Mouse (Mus musculus): Measurements from ENCODE around the gene Olfr1043. TPM values are rescaled to one million over a fixed set of nuclear protein-coding genes. Genes with fewer than 3 reads are reported as not detected.
"Not testable (repeated sequence)": the region's sequence is repeated elsewhere in the genome, so short reads cannot be mapped to it uniquely, and the experiment has no call there.

The Olfr1043 gene
- polyA plus RNA-seq (2012; ENCODE audit: insufficient read depth, insufficient read length, low replicate concordance, missing spikeins), result not detected in 2 replicates

DNA sequence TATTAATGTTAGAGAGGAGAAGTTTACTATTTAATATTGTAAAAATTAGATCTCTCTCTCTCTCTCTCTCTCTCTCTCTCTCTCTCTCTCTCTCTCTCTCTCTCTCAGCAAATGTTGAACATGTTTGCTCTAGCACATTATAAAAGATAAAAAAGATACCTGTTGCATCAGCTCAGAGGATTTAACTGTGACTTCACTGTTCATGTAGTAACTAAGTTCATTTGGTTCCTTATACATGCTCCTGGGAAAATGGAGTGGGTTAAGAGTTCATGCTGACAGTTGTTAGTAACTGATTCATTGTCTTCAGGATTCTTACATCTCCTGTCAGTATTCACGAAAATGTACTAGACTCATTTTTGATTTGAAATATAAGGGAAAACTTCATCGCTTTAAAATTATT is at the start of gene Olfr1043:
Gene Olfr1043 (minus strand): TSS at position 101 of the 400 bp plus-strand sequence.
- H3K4me1 ChIP-seq (ENCODE audit: control insufficient read depth, insufficient read depth, low read length), result no peaks in the 10 kb centered on the region
- no peak within 1 kb of the TSS for H3K4me3 ChIP-seq (ENCODE audit: insufficient read depth, low read depth, low read length)
- no peak for TF ChIP-seq POLR2A (IDR thresholded peaks at IDR 0.05; ENCODE audit: insufficient read depth, low read depth, low read length)
- no peak for TF ChIP-seq CTCF (IDR thresholded peaks at IDR 0.05; ENCODE audit: insufficient read depth, low read depth, low read length)
- no peak within 1 kb of the TSS for H3K27ac ChIP-seq (ENCODE audit: insufficient read depth, low read depth, low read length)
- WGBS, result 84% methylated on average over 2 of the region's 2 CpGs

- TF ChIP-seq CTCF (IDR thresholded peaks at IDR 0.05; ENCODE audit: insufficient read depth, low read depth, low read length), result no peak
- TF ChIP-seq POLR2A (IDR thresholded peaks at IDR 0.05; ENCODE audit: insufficient read depth, low read depth, low read length), result no peak
- no peak within 1 kb of the TSS for H3K27ac ChIP-seq (ENCODE audit: insufficient read depth, low read depth, low read length)
Observed at GRCm38 (mm10) chr2:86202909-86203308, 35.6 kb upstream of the Olfr1043 start, which contains the start of gene Olfr1045. Gene Olfr1045, minus strand, starts transcription at chr2:86203009.

DNA sequence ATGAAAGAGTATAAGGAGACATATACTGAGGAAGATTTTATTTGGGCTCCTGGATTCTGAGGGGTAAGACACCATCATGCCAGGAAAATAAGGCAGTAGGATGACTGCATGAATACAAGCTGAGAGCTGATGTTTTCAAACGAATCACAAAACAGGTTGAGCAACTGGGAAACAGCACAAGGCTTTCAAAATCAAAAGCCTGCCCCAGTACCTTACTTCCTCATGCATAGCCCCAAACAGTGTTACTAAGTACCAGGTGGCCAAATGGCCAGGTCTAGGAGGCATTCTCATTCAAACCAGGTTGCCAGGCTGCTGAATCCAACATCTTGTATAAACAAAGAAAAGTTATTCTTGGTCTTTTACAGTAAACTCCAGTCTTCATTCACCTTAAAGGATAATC is 28.5 kb upstream of the Olfr1043 start:
- WGBS, result 51% methylated on average over 1 of the region's 1 CpGs
- H3K27ac ChIP-seq (ENCODE audit: insufficient read depth, low read depth, low read length), result no peak overlapping the region
- H3K4me1 ChIP-seq (ENCODE audit: control insufficient read depth, insufficient read depth, low read length), result no peaks in the 10 kb centered on the region
- TF ChIP-seq CTCF (IDR thresholded peaks at IDR 0.05; ENCODE audit: insufficient read depth, low read depth, low read length), result no peak
- TF ChIP-seq POLR2A (IDR thresholded peaks at IDR 0.05; ENCODE audit: insufficient read depth, low read depth, low read length), result no peak
- no peak overlapping the region for H3K4me3 ChIP-seq (ENCODE audit: insufficient read depth, low read depth, low read length)

More at GRCm38 (mm10) chr2:86202909-86203308, 35.6 kb upstream of the Olfr1043 start, which contains the start of gene Olfr1045:
- Histone ChIP-seq H3K4me3 (ENCODE audit: insufficient read depth, low read depth, low read length) (no peak within 1 kb of the TSS), H3K4me1 (ENCODE audit: control insufficient read depth, insufficient read depth, low read length) (no peaks in the 10 kb centered on the region)

DNA sequence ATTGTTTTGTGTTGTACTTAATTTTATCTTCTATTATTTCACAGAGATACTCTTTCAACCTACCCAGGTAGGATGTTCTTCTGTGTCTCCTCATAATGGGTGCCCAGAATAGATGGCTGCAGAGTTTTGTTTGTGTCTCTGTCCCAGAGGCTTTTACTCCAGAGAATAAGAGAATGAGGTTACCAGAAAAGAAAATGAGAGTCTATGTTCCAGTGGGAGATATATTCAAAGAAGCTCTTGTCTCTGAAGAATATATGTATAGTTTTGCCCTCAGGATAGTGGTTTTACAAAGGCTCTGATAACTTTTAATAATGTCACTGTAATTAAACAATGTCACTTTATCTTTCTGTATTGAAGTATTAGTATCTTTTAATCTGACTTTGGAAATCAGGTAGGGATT is 18.3 kb upstream of the Olfr1043 start, which contains the start of gene Olfr52:
Gene Olfr52 (minus strand): TSS at position 101 of the 400 bp plus-strand sequence.
- Histone ChIP-seq H3K4me3 (ENCODE audit: insufficient read depth, low read depth, low read length) (no peak within 1 kb of the TSS), H3K27ac (ENCODE audit: insufficient read depth, low read depth, low read length) (no peak within 1 kb of the TSS), H3K4me1 (ENCODE audit: control insufficient read depth, insufficient read depth, low read length) (no peaks in the 10 kb centered on the region)
- TF ChIP-seq CTCF (IDR thresholded peaks at IDR 0.05; ENCODE audit: insufficient read depth, low read depth, low read length), result no peak
- no peak for TF ChIP-seq POLR2A (IDR thresholded peaks at IDR 0.05; ENCODE audit: insufficient read depth, low read depth, low read length)

DNA sequence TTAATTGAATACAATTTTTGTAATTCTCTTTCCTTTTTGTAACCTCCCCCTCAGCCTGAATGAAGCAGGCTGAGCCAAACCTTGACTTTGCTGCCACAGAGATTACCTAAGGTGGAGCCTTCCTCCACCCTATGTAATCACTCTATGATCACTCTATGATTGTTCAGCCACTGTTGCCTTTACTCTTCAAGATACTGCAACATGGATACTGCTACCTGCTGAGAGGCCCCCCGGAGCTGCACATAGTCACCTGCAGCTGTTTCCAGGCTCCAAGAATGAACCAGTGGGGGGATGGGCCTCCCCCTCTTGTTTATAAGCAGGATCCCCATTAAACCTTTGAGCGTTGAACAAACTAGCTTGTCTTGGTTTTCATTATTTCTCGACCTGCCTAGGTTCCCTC is 12.6 kb upstream of the Olfr1043 start:
- Histone ChIP-seq H3K4me1 (ENCODE audit: control insufficient read depth, insufficient read depth, low read length) (no peaks in the 10 kb centered on the region), H3K27ac (ENCODE audit: insufficient read depth, low read depth, low read length) (no peak overlapping the region), H3K4me3 (ENCODE audit: insufficient read depth, low read depth, low read length) (no peak overlapping the region)
- 70% methylated on average over 3 of the region's 3 CpGs for WGBS
- TF ChIP-seq POLR2A (IDR thresholded peaks at IDR 0.05; ENCODE audit: insufficient read depth, low read depth, low read length) (no peak), CTCF (IDR thresholded peaks at IDR 0.05; ENCODE audit: insufficient read depth, low read depth, low read length) (no peak)

DNA sequence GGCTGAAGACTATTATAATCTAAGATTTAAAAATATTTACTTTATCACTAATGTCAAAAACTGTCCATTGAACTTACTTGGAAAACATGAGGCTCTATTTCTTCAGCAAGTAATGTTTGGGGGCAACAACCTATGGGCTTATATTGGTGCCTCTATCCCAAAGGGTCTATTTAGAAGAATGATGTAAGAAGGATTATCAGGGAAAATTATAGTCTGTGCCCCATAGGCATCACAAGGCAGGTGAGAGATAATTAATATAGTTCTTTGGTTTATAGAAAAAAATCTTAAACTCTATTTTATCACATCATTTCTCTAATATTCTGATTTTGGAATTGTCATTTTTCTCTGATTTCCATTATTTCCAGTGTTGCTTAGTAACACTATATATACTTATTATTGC is 10.4 kb upstream of the Olfr1043 start, which contains the start of gene Olfr1044:
Gene Olfr1044 (minus strand): TSS at position 101 of the 400 bp plus-strand sequence.
- no peak for TF ChIP-seq POLR2A (IDR thresholded peaks at IDR 0.05; ENCODE audit: insufficient read depth, low read depth, low read length)
- TF ChIP-seq CTCF (IDR thresholded peaks at IDR 0.05; ENCODE audit: insufficient read depth, low read depth, low read length), result no peak
- H3K27ac ChIP-seq (ENCODE audit: insufficient read depth, low read depth, low read length), result no peak within 1 kb of the TSS
- no peak within 1 kb of the TSS for H3K4me3 ChIP-seq (ENCODE audit: insufficient read depth, low read depth, low read length)
- no peaks in the 10 kb centered on the region for H3K4me1 ChIP-seq (ENCODE audit: control insufficient read depth, insufficient read depth, low read length)

DNA sequence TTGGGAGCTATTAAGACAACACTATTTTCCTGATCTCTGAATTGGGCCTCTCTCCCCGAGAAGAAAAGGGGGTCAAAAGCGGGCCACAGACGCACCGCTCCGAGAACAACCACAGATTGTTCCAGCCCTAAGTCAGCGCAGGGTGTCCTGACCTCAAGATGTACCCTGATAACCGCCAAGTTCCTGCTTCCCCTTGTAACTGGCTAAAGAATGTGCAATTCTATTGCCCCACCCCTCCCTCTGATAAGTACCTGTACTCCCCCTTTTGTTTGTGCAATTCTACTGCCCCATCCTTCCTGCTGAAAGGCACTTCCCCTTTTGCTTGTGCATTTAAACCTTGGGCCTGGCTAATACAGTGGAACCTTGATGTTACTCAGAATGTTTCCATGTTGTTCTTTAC is 8.1 kb upstream of the Olfr1043 start:
- H3K4me1 ChIP-seq (ENCODE audit: control insufficient read depth, insufficient read depth, low read length); H3K27ac ChIP-seq (ENCODE audit: insufficient read depth, low read depth, low read length); H3K4me3 ChIP-seq (ENCODE audit: insufficient read depth, low read depth, low read length): not testable (repeated sequence)
- WGBS, result 89% methylated on average over 7 of the region's 7 CpGs

GRCm38 (mm10) chr2:86161738-86162137 is 5.6 kb downstream of the Olfr1043 start, which contains the start of gene Olfr1042:
Gene Olfr1042, minus strand, starts transcription at chr2:86161838.
- TF ChIP-seq CTCF (IDR thresholded peaks at IDR 0.05; ENCODE audit: insufficient read depth, low read depth, low read length) (no peak), POLR2A (IDR thresholded peaks at IDR 0.05; ENCODE audit: insufficient read depth, low read depth, low read length) (no peak)
- H3K4me1 ChIP-seq (ENCODE audit: control insufficient read depth, insufficient read depth, low read length), result no peaks in the 10 kb centered on the region
- H3K4me3 ChIP-seq (ENCODE audit: insufficient read depth, low read depth, low read length), result no peak within 1 kb of the TSS
- 88% methylated on average over 2 of the region's 2 CpGs for WGBS
- no peak within 1 kb of the TSS for H3K27ac ChIP-seq (ENCODE audit: insufficient read depth, low read depth, low read length)

GRCm38 (mm10) chr2:86146632-86147031 is 20.7 kb downstream of the Olfr1043 start, which contains the start of gene Olfr1040:
Gene Olfr1040, minus strand, starts transcription at chr2:86146732.
- no peak for TF ChIP-seq POLR2A (IDR thresholded peaks at IDR 0.05; ENCODE audit: insufficient read depth, low read depth, low read length)
- 95% methylated on average over 1 of the region's 1 CpGs for WGBS
- Histone ChIP-seq H3K27ac (ENCODE audit: insufficient read depth, low read depth, low read length) (no peak within 1 kb of the TSS), H3K4me3 (ENCODE audit: insufficient read depth, low read depth, low read length) (no peak within 1 kb of the TSS), H3K4me1 (ENCODE audit: control insufficient read depth, insufficient read depth, low read length) (no peaks in the 10 kb centered on the region)

GRCm38 (mm10) chr2:86135828-86136227 is 31.5 kb downstream of the Olfr1043 start, which contains the start of gene Olfr1039:
Gene Olfr1039, minus strand, starts transcription at chr2:86135928.
- no peaks in the 10 kb centered on the region for H3K4me1 ChIP-seq (ENCODE audit: control insufficient read depth, insufficient read depth, low read length)
- 98% methylated on average over 1 of the region's 1 CpGs for WGBS
- no peak within 1 kb of the TSS for H3K27ac ChIP-seq (ENCODE audit: insufficient read depth, low read depth, low read length)
- H3K4me3 ChIP-seq (ENCODE audit: insufficient read depth, low read depth, low read length), result no peak within 1 kb of the TSS
- TF ChIP-seq POLR2A (IDR thresholded peaks at IDR 0.05; ENCODE audit: insufficient read depth, low read depth, low read length) (no peak), CTCF (IDR thresholded peaks at IDR 0.05; ENCODE audit: insufficient read depth, low read depth, low read length) (no peak)

Other genes starting within 250 kb of the Olfr1043 start
- gene Olfr1026, start 246.0 kb downstream of the Olfr1043 start, polyA plus RNA-seq (2012; ENCODE audit: insufficient read depth, insufficient read length, low replicate concordance, missing spikeins), result not detected in 2 replicates
- not detected in 2 replicates for gene Olfr1028, start 217.1 kb downstream of the Olfr1043 start, polyA plus RNA-seq (2012; ENCODE audit: insufficient read depth, insufficient read length, low replicate concordance, missing spikeins)
- not detected in 2 replicates for gene Olfr1029, start 193.6 kb downstream of the Olfr1043 start, polyA plus RNA-seq (2012; ENCODE audit: insufficient read depth, insufficient read length, low replicate concordance, missing spikeins)
- gene Olfr1030, start 188.2 kb downstream of the Olfr1043 start, polyA plus RNA-seq (2012; ENCODE audit: insufficient read depth, insufficient read length, low replicate concordance, missing spikeins), result not detected in 2 replicates
- not detected in 2 replicates for gene Olfr1031, start 177.2 kb downstream of the Olfr1043 start, polyA plus RNA-seq (2012; ENCODE audit: insufficient read depth, insufficient read length, low replicate concordance, missing spikeins)
- gene Olfr1032, start 162.0 kb downstream of the Olfr1043 start, polyA plus RNA-seq (2012; ENCODE audit: insufficient read depth, insufficient read length, low replicate concordance, missing spikeins), result not detected in 2 replicates
- not detected in 2 replicates for gene Olfr1033, start 146.9 kb downstream of the Olfr1043 start, polyA plus RNA-seq (2012; ENCODE audit: insufficient read depth, insufficient read length, low replicate concordance, missing spikeins)
- gene Olfr1034, start 121.7 kb downstream of the Olfr1043 start, polyA plus RNA-seq (2012; ENCODE audit: insufficient read depth, insufficient read length, low replicate concordance, missing spikeins), result not detected in 2 replicates
- gene Olfr1036, start 93.5 kb downstream of the Olfr1043 start, polyA plus RNA-seq (2012; ENCODE audit: insufficient read depth, insufficient read length, low replicate concordance, missing spikeins), result not detected in 2 replicates
- not detected in 2 replicates for gene Olfr1037, start 80.1 kb downstream of the Olfr1043 start, polyA plus RNA-seq (2012; ENCODE audit: insufficient read depth, insufficient read length, low replicate concordance, missing spikeins)
- not detected in 2 replicates for gene Olfr1039, start 31.6 kb downstream of the Olfr1043 start, polyA plus RNA-seq (2012; ENCODE audit: insufficient read depth, insufficient read length, low replicate concordance, missing spikeins)
- not detected in 2 replicates for gene Olfr1040, start 20.8 kb downstream of the Olfr1043 start, polyA plus RNA-seq (2012; ENCODE audit: insufficient read depth, insufficient read length, low replicate concordance, missing spikeins)
- not detected in 2 replicates for gene Olfr1042, start 5.7 kb downstream of the Olfr1043 start, polyA plus RNA-seq (2012; ENCODE audit: insufficient read depth, insufficient read length, low replicate concordance, missing spikeins)
- not detected in 2 replicates for gene Olfr1044, start 10.3 kb upstream of the Olfr1043 start, polyA plus RNA-seq (2012; ENCODE audit: insufficient read depth, insufficient read length, low replicate concordance, missing spikeins)
- not detected in 2 replicates for gene Olfr52, start 18.2 kb upstream of the Olfr1043 start, polyA plus RNA-seq (2012; ENCODE audit: insufficient read depth, insufficient read length, low replicate concordance, missing spikeins)
- not detected in 2 replicates for gene Olfr1045, start 35.5 kb upstream of the Olfr1043 start, polyA plus RNA-seq (2012; ENCODE audit: insufficient read depth, insufficient read length, low replicate concordance, missing spikeins)
- gene Olfr1046, start 51.8 kb upstream of the Olfr1043 start, polyA plus RNA-seq (2012; ENCODE audit: insufficient read depth, insufficient read length, low replicate concordance, missing spikeins), result not detected in 2 replicates
- not detected in 2 replicates for gene Olfr1047, start 63.9 kb upstream of the Olfr1043 start, polyA plus RNA-seq (2012; ENCODE audit: insufficient read depth, insufficient read length, low replicate concordance, missing spikeins)
- gene Olfr1048, start 72.8 kb upstream of the Olfr1043 start, polyA plus RNA-seq (2012; ENCODE audit: insufficient read depth, insufficient read length, low replicate concordance, missing spikeins), result not detected in 2 replicates
- gene Olfr1049, start 90.8 kb upstream of the Olfr1043 start, polyA plus RNA-seq (2012; ENCODE audit: insufficient read depth, insufficient read length, low replicate concordance, missing spikeins), result not detected in 2 replicates
- gene Olfr1051, start 111.6 kb upstream of the Olfr1043 start, polyA plus RNA-seq (2012; ENCODE audit: insufficient read depth, insufficient read length, low replicate concordance, missing spikeins), result not detected in 2 replicates
- not detected in 2 replicates for gene Olfr1052, start 124.9 kb upstream of the Olfr1043 start, polyA plus RNA-seq (2012; ENCODE audit: insufficient read depth, insufficient read length, low replicate concordance, missing spikeins)
- gene Olfr1053, start 147.8 kb upstream of the Olfr1043 start, polyA plus RNA-seq (2012; ENCODE audit: insufficient read depth, insufficient read length, low replicate concordance, missing spikeins), result not detected in 2 replicates
- not detected in 2 replicates for gene Olfr1054, start 167.9 kb upstream of the Olfr1043 start, polyA plus RNA-seq (2012; ENCODE audit: insufficient read depth, insufficient read length, low replicate concordance, missing spikeins)
- gene Olfr1055, start 182.8 kb upstream of the Olfr1043 start, polyA plus RNA-seq (2012; ENCODE audit: insufficient read depth, insufficient read length, low replicate concordance, missing spikeins), result not detected in 2 replicates
- not detected in 2 replicates for gene Olfr1056, start 194.9 kb upstream of the Olfr1043 start, polyA plus RNA-seq (2012; ENCODE audit: insufficient read depth, insufficient read length, low replicate concordance, missing spikeins)
- not detected in 2 replicates for gene Olfr1057, start 210.9 kb upstream of the Olfr1043 start, polyA plus RNA-seq (2012; ENCODE audit: insufficient read depth, insufficient read length, low replicate concordance, missing spikeins)
- not detected in 2 replicates for gene Olfr1058, start 221.0 kb upstream of the Olfr1043 start, polyA plus RNA-seq (2012; ENCODE audit: insufficient read depth, insufficient read length, low replicate concordance, missing spikeins)
- gene Olfr1061, start 246.5 kb upstream of the Olfr1043 start, polyA plus RNA-seq (2012; ENCODE audit: insufficient read depth, insufficient read length, low replicate concordance, missing spikeins), result not detected in 2 replicates